Mouse (Mus musculus) intestine, embryonic 14.5 days (tissue): ENCODE data around the gene Nkx6-1. TPM values are rescaled to one million over a fixed set of nuclear protein-coding genes. Genes with fewer than 3 reads are reported as not detected.

Experiments used
- ATAC-seq: fragments of 200-750 bp; cut with Nextera tagmentation; replicated peaks from 2 replicates; pipeline ENCODE4 v1.8.0; 2017; ENCODE audit warnings: low read depth, moderate number of reproducible peaks, moderate TSS enrichment, moderate library complexity; ENCODE audit not compliant: low FRiP score, low TSS enrichment
- DNase-seq: peaks from one replicate; pipeline ENCODE4 v3.0.0-alpha.2; 2018; ENCODE audit warnings: low spot score
- H3K27ac ChIP-seq: fragments of 300-500 bp; sonication (generic); 2 replicates; pipeline ENCODE4 v1.5.1; 2014; ENCODE audit warnings: low read depth, mild to moderate bottlenecking, control low read depth
- H3K27me3 ChIP-seq: fragments of 300-500 bp; sonication (generic); replicated peaks from 2 replicates; pipeline ENCODE4 v1.6.1; 2014; ENCODE audit warnings: low read length, control low read depth; ENCODE audit not compliant: control insufficient read depth, insufficient read depth
- H3K36me3 ChIP-seq: fragments of 300-500 bp; sonication (generic); 2 replicates; pipeline ENCODE4 v1.6.1; 2014; ENCODE audit warnings: low read length, control low read depth; ENCODE audit not compliant: control insufficient read depth, insufficient read depth
- H3K4me1 ChIP-seq: fragments of 300-500 bp; sonication (generic); replicated peaks from 2 replicates; pipeline ENCODE4 v1.6.1; 2014; ENCODE audit warnings: low read length, control low read depth, mixed read lengths; ENCODE audit not compliant: control insufficient read depth, insufficient read depth
- H3K4me2 ChIP-seq: fragments of 300-500 bp; sonication (generic); 2 replicates; pipeline ENCODE4 v1.6.1; 2014; ENCODE audit warnings: low read length
- H3K4me3 ChIP-seq: fragments of 300-500 bp; sonication (generic); 2 replicates; pipeline ENCODE4 v1.5.1; 2014; ENCODE audit warnings: low read depth, low read length, control low read depth, mixed read lengths
- H3K9ac ChIP-seq: fragments of 300-500 bp; sonication (generic); 2 replicates; pipeline ENCODE4 v1.6.1; 2014; ENCODE audit warnings: mild to moderate bottlenecking, low read length
- H3K9me3 ChIP-seq: fragments of 300-500 bp; sonication (generic); 2 replicates; pipeline ENCODE4 v1.6.1; 2016; ENCODE audit warnings: low read length, control low read depth; ENCODE audit not compliant: control insufficient read depth
- WGBS: fragments of 180-500 bp; shearing (Covaris S2); extraction: QIAGEN DNeasy Blood & Tissue Kit; methylation state at CpG from one replicate; pipeline ENCODE4 v1.1.7; 2014; 5-methylcytosine and 5-hydroxymethylcytosine counted together
- polyA plus RNA-seq: library from polyadenylated mRNA; unstranded; fragments of >200 nt; fragmentation: Nextera tagmentation; extraction: Ambion mirVana; gene quantifications from 2 replicates; pipeline ENCODE4 v1.2.1, GENCODE M21; 2014

The Nkx6-1 gene
- polyA plus RNA-seq, 1 experiment from 2014 or later: 1.4 TPM

GRCm38 (mm10) chr5:101663176-101663575, 1.6 kb downstream of the Nkx6-1 start:
- H3K36me3 ChIP-seq: no peaks in the 10 kb centered on the region
- WGBS: under 1% methylated on average over 23 of the region's 23 CpGs
- H3K4me2 ChIP-seq: peak overlapping the region; percentile 58
- ATAC-seq (peak; percentile 73), DNase-seq (peak; percentile 86)
- H3K9ac ChIP-seq: 0 out of 2 replicates have a peak overlapping the region, but pooled peaks have one; percentile 13
- no peak overlapping the region for H3K27ac ChIP-seq
- H3K4me1 ChIP-seq: peaks cover 22% of the 10 kb centered on the region
- H3K27me3 ChIP-seq: peaks cover 100% of the 10 kb centered on the region
- H3K4me3 ChIP-seq: peak overlapping the region; percentile 35
- no peaks in the 10 kb centered on the region for H3K9me3 ChIP-seq

DNA sequence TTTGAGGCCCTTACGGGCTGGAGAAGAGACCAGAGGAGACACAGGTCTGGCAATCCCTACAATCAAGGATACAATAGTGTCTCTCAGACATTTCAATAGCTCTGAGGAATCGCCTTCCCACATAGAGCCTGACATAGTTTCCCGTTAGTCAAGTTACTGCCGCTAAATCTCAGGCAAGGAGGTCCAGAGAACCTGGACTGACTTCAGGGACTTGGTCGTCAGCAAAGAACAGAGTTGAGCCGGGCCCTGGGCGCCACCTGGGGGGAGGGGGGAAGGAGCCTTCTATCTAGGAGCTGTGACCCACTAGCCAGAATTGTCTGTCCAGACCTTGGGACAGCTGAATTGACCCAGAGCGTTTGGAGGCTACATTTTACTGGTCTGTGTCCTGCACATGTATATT, 2.3 kb downstream of the Nkx6-1 start:
- DNase-seq (peak; percentile 72), ATAC-seq (no peak)

GRCm38 (mm10) chr5:101661561-101662211, 3.1 kb downstream of the Nkx6-1 start:
- Histone ChIP-seq H3K4me2 (no peak overlapping the region), H3K4me3 (no peak overlapping the region), H3K36me3 (no peaks in the 10 kb centered on the region), H3K4me1 (peaks cover 22% of the 10 kb centered on the region), H3K9me3 (no peaks in the 10 kb centered on the region), H3K27me3 (peaks cover 100% of the 10 kb centered on the region), H3K9ac (no peak overlapping the region), H3K27ac (no peak overlapping the region)
- ATAC-seq (no peak), DNase-seq (peak; percentile 81)
- WGBS: 1% methylated on average over 25 of the region's 25 CpGs

More for the DNA sequence above, 2.3 kb downstream of the Nkx6-1 start:
- H3K27ac ChIP-seq: no peak overlapping the region
- peaks cover 22% of the 10 kb centered on the region for H3K4me1 ChIP-seq
- no peak overlapping the region for H3K4me2 ChIP-seq
- H3K36me3 ChIP-seq: no peaks in the 10 kb centered on the region
- no peaks in the 10 kb centered on the region for H3K9me3 ChIP-seq
- no peak overlapping the region for H3K9ac ChIP-seq
- WGBS: 1% methylated on average over 8 of the region's 8 CpGs
- H3K27me3 ChIP-seq: peaks cover 100% of the 10 kb centered on the region
- no peak overlapping the region for H3K4me3 ChIP-seq

GRCm38 (mm10) chr5:101660666-101661065, 4.1 kb downstream of the Nkx6-1 start:
- Histone ChIP-seq H3K36me3 (no peaks in the 10 kb centered on the region), H3K27me3 (peaks cover 100% of the 10 kb centered on the region), H3K9ac (no peak overlapping the region), H3K4me1 (peaks cover 21% of the 10 kb centered on the region), H3K4me3 (no peak overlapping the region), H3K9me3 (no peaks in the 10 kb centered on the region), H3K27ac (no peak overlapping the region), H3K4me2 (no peak overlapping the region)
- DNase-seq (no peak), ATAC-seq (no peak)
- 2% methylated on average over 3 of the region's 3 CpGs for WGBS

GRCm38 (mm10) chr5:101659411-101659971, 5.3 kb downstream of the Nkx6-1 start:
- Histone ChIP-seq H3K9ac (no peak overlapping the region), H3K27ac (no peak overlapping the region), H3K4me1 (peaks cover 11% of the 10 kb centered on the region), H3K9me3 (no peaks in the 10 kb centered on the region), H3K4me3 (no peak overlapping the region), H3K27me3 (peaks cover 100% of the 10 kb centered on the region), H3K36me3 (no peaks in the 10 kb centered on the region), H3K4me2 (no peak overlapping the region)
- ATAC-seq: no peak
- WGBS: under 1% methylated on average over 39 of the region's 39 CpGs
- DNase-seq: peak; percentile 81

GRCm38 (mm10) chr5:101658984-101659290, 5.9 kb downstream of the Nkx6-1 start:
- Histone ChIP-seq H3K36me3 (no peaks in the 10 kb centered on the region), H3K4me1 (peaks cover 6% of the 10 kb centered on the region), H3K27ac (no peak overlapping the region), H3K4me3 (no peak overlapping the region), H3K27me3 (peaks cover 100% of the 10 kb centered on the region), H3K9me3 (no peaks in the 10 kb centered on the region), H3K9ac (no peak overlapping the region), H3K4me2 (no peak overlapping the region)
- no peak for ATAC-seq
- DNase-seq: peak; percentile 77
- WGBS: 1% methylated on average over 23 of the region's 23 CpGs

DNA sequence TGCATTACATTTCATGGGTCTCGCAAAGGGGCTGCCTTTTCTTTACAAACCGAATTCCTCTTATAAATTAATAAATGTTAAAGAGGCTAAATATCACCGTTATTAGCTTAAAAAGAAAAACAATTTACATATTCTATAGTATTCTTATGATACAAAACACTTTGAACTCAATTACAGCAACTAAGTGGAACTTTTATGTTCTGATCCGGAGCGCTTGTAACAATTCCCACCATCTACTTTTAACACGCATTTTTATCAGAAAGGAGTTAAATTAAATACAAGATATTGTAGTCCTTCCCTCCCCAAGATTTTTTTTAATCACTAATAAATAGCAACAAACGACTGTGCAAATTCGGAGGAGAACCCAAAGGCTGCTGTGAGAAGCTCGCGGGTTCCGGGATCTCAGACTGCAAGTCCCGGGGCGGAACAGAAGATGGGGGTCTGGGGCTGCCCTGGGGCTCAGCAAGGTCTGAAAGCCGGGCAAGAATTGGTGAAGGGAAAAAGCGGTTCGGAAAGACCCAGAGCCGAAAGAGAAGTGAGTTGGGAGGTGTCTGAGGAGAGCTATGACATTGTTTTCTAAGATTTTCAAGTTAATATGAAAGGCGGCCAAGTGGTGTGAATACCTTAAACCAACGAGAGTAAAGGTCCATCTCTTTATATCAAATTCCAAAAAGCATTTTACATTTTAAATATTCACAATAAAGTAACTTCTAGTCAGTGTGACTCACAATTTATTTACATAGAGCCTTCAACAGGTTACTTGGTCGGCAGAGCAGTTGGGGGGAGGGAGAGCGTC, 6.4 kb downstream of the Nkx6-1 start:
- H3K27ac ChIP-seq: no peak overlapping the region
- H3K27me3 ChIP-seq: peaks cover 99% of the 10 kb centered on the region
- ATAC-seq (no peak), DNase-seq (peak; percentile 79)
- no peak overlapping the region for H3K9ac ChIP-seq
- WGBS: 3% methylated on average over 21 of the region's 21 CpGs
- H3K4me1 ChIP-seq: peaks cover under 1% of the 10 kb centered on the region
- H3K9me3 ChIP-seq: no peaks in the 10 kb centered on the region
- no peak overlapping the region for H3K4me2 ChIP-seq
- H3K36me3 ChIP-seq: no peaks in the 10 kb centered on the region
- no peak overlapping the region for H3K4me3 ChIP-seq

GRCm38 (mm10) chr5:101657698-101658097, 7.1 kb downstream of the Nkx6-1 start:
- Histone ChIP-seq H3K4me3 (no peak overlapping the region), H3K27me3 (peaks cover 97% of the 10 kb centered on the region), H3K36me3 (no peaks in the 10 kb centered on the region), H3K9ac (no peak overlapping the region), H3K9me3 (no peaks in the 10 kb centered on the region), H3K4me2 (no peak overlapping the region), H3K4me1 (no peaks in the 10 kb centered on the region), H3K27ac (no peak overlapping the region)
- DNase-seq: peak; percentile 61
- ATAC-seq: no peak
- 0% methylated on average over 10 of the region's 10 CpGs for WGBS
